Mouse (Mus musculus) hindbrain, embryonic 14.5 days (tissue): ENCODE data around the gene Kpna3. TPM values are rescaled to one million over a fixed set of nuclear protein-coding genes. Genes with fewer than 3 reads are reported as not detected.

ENCODE experiments used
- ATAC-seq: fragments of 200-750 bp; cut with Nextera tagmentation; 2 replicates; pipeline ENCODE4 v1.8.0; 2017; ENCODE audit warnings: moderate number of reproducible peaks, mild to moderate bottlenecking, moderate TSS enrichment, moderate library complexity; ENCODE audit not compliant: low FRiP score
- DNase-seq: peaks from one replicate; pipeline ENCODE4 v3.0.0-alpha.2; 2015; ENCODE audit warnings: low spot score
- H3K27ac ChIP-seq: fragments of 300-500 bp; sonication (generic); 2 replicates; pipeline ENCODE4 v1.5.1; 2014; ENCODE audit warnings: mild to moderate bottlenecking, moderate library complexity
- H3K27me3 ChIP-seq: fragments of 300-500 bp; sonication (generic); 2 replicates; pipeline ENCODE4 v1.6.1; 2014; ENCODE audit warnings: mild to moderate bottlenecking, low read length, mixed read lengths; ENCODE audit not compliant: control insufficient read depth, insufficient read depth
- H3K36me3 ChIP-seq: fragments of 300-500 bp; sonication (generic); replicated peaks from 2 replicates; pipeline ENCODE4 v1.6.1; 2014; ENCODE audit not compliant: control insufficient read depth, insufficient read depth
- H3K4me1 ChIP-seq: fragments of 300-500 bp; sonication (generic); replicated peaks from 2 replicates; pipeline ENCODE4 v1.6.1; 2014; ENCODE audit warnings: antibody characterized with exemption, low read length, mixed read lengths; ENCODE audit not compliant: control insufficient read depth, insufficient read depth
- H3K4me2 ChIP-seq: fragments of 300-500 bp; sonication (generic); replicated peaks from 2 replicates; pipeline ENCODE4 v1.6.1; 2014; ENCODE audit warnings: mild to moderate bottlenecking, moderate library complexity
- H3K4me3 ChIP-seq: fragments of 300-500 bp; sonication (generic); replicated peaks from 2 replicates; pipeline ENCODE4 v1.5.1; 2014; ENCODE audit warnings: mild to moderate bottlenecking, low read length
- H3K9ac ChIP-seq: fragments of 300-500 bp; sonication (generic); 2 replicates; pipeline ENCODE4 v1.6.1; 2014
- H3K9me3 ChIP-seq: fragments of 300-500 bp; sonication (generic); 2 replicates; pipeline ENCODE4 v1.6.1; 2016; ENCODE audit warnings: low read length; ENCODE audit not compliant: control insufficient read depth
- WGBS: fragments of 180-500 bp; shearing (Covaris S2); extraction: QIAGEN DNeasy Blood & Tissue Kit; methylation state at CpG from one replicate; pipeline ENCODE4 v1.1.7; 2014; 5-methylcytosine and 5-hydroxymethylcytosine counted together
- polyA plus RNA-seq: library from polyadenylated mRNA; unstranded; fragments of >200 nt; fragmentation: Nextera tagmentation; extraction: Ambion mirVana; gene quantifications from 2 replicates; pipeline ENCODE4 v1.2.1, GENCODE M21; 2014

Kpna3 gene
- polyA plus RNA-seq, 1 experiment from 2014 or later = 83.7 TPM

DNA sequence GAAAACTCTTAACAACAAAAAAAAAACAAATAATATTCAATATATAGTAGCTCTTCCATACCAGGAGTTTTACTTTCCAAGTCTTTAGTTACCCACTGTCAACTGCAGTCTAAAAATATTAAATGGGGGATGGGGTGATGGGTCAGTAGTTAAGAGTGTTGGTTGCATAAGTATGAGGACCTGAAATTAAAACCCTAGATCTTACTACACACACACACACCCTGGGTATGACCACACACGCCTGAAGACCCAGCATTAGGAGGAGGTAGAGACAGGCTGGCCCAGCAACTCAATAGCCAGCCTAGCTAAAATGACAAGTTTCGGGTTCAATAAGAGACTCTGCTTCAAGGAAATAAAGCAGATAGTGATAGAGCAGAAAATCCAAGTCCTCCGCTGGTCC is 32.6 kb downstream of the Kpna3 start:
- H3K4me1 ChIP-seq = no peaks in the 10 kb centered on the region
- ATAC-seq (no peak), DNase-seq (no peak)
- H3K4me3 ChIP-seq = no peak overlapping the region
- no peaks in the 10 kb centered on the region for H3K9me3 ChIP-seq
- WGBS = 99% methylated on average over 3 of the region's 3 CpGs
- peaks cover 3% of the 10 kb centered on the region for H3K36me3 ChIP-seq
- H3K27ac ChIP-seq = no peak overlapping the region
- no peaks in the 10 kb centered on the region for H3K27me3 ChIP-seq
- no peak overlapping the region for H3K9ac ChIP-seq
- H3K4me2 ChIP-seq = no peak overlapping the region

GRCm38 (mm10) chr14:61405761-61406160 is 33.9 kb downstream of the Kpna3 start:
- DNase-seq (no peak), ATAC-seq (no peak)
- Histone ChIP-seq H3K4me1 (no peaks in the 10 kb centered on the region), H3K4me2 (no peak overlapping the region), H3K4me3 (no peak overlapping the region), H3K36me3 (peaks cover 12% of the 10 kb centered on the region), H3K27ac (no peak overlapping the region), H3K9ac (no peak overlapping the region), H3K9me3 (no peaks in the 10 kb centered on the region), H3K27me3 (no peaks in the 10 kb centered on the region)

DNA sequence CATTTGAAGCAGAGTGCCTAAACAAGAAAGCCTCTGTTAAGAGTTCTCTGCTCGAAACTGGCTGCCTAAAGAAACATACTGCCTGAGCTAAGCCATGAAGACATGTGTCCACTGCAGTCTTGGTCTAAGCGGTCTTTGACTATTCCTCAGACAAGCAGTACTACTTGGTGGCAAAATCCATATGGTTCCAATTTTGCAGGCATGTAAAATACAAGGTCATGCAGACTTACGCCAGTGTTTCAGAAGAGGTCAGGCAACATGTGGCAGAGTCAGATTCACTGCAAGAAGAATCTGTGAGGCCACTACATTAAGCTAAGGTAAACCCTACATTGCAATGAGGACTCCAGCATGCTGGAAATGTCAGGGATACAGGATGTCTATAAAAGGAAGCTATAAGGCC is 34.7 kb downstream of the Kpna3 start:
- H3K4me2 ChIP-seq = no peak overlapping the region
- H3K9ac ChIP-seq = no peak overlapping the region
- no peaks in the 10 kb centered on the region for H3K9me3 ChIP-seq
- no peak overlapping the region for H3K4me3 ChIP-seq
- H3K27ac ChIP-seq = no peak overlapping the region
- DNase-seq (no peak), ATAC-seq (no peak)
- H3K27me3 ChIP-seq = no peaks in the 10 kb centered on the region
- peaks cover 18% of the 10 kb centered on the region for H3K36me3 ChIP-seq
- H3K4me1 ChIP-seq = no peaks in the 10 kb centered on the region
- 89% methylated on average over 3 of the region's 3 CpGs for WGBS

GRCm38 (mm10) chr14:61394745-61395144 is 44.9 kb downstream of the Kpna3 start:
- peaks cover 36% of the 10 kb centered on the region for H3K36me3 ChIP-seq
- ATAC-seq (no peak), DNase-seq (no peak)
- H3K27me3 ChIP-seq = no peaks in the 10 kb centered on the region
- H3K4me3 ChIP-seq = no peak overlapping the region
- no peak overlapping the region for H3K27ac ChIP-seq
- no peaks in the 10 kb centered on the region for H3K4me1 ChIP-seq
- H3K9me3 ChIP-seq = no peaks in the 10 kb centered on the region
- no peak overlapping the region for H3K4me2 ChIP-seq
- 82% methylated on average over 6 of the region's 6 CpGs for WGBS
- no peak overlapping the region for H3K9ac ChIP-seq

- ATAC-seq (no peak), DNase-seq (no peak)
- Histone ChIP-seq H3K9ac (no peak overlapping the region), H3K4me2 (no peak overlapping the region), H3K9me3 (no peaks in the 10 kb centered on the region), H3K27me3 (no peaks in the 10 kb centered on the region), H3K4me3 (no peak overlapping the region), H3K4me1 (no peaks in the 10 kb centered on the region), H3K27ac (no peak overlapping the region), H3K36me3 (peaks cover 37% of the 10 kb centered on the region)
- 89% methylated on average over 3 of the region's 3 CpGs for WGBS
These were observed 49.1 kb downstream of the Kpna3 start for GRCm38 (mm10) chr14:61390586-61390985.

DNA sequence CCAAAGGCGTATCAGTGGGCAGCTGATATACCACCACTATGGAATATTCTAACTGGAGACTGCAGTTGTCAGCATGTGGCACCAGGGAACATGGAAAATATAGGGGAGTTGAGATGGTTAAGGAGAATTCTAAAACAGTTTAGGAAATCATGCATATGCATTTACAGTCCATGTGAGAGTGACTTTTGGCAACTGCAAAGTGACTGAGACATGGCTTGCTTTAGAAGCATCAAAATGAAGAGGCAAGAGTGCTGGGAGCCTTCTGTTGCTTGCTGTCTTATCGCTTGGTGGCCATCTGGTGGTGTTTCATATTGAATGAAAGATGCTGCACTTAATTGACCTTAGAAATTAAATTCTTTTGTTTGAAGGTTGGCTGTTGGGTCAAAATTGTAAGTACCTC is 72.4 kb downstream of the Kpna3 start:
- no peak overlapping the region for H3K9ac ChIP-seq
- WGBS = 70% methylated on average over 2 of the region's 2 CpGs
- no peak overlapping the region for H3K4me3 ChIP-seq
- DNase-seq = no peak
- H3K4me2 ChIP-seq = no peak overlapping the region
- H3K27ac ChIP-seq = no peak overlapping the region
- H3K27me3 ChIP-seq = no peaks in the 10 kb centered on the region
- no peaks in the 10 kb centered on the region for H3K9me3 ChIP-seq
- H3K36me3 ChIP-seq = peaks cover 60% of the 10 kb centered on the region
- H3K4me1 ChIP-seq = no peaks in the 10 kb centered on the region
- no peak for ATAC-seq

- H3K27me3 ChIP-seq = no peaks in the 10 kb centered on the region
- no peak overlapping the region for H3K9ac ChIP-seq
- WGBS = 90% methylated on average over 3 of the region's 3 CpGs
- DNase-seq (no peak), ATAC-seq (no peak)
- H3K36me3 ChIP-seq = peaks cover 35% of the 10 kb centered on the region
- peaks cover 12% of the 10 kb centered on the region for H3K4me1 ChIP-seq
- no peak overlapping the region for H3K4me2 ChIP-seq
- no peak overlapping the region for H3K4me3 ChIP-seq
- no peak overlapping the region for H3K27ac ChIP-seq
- H3K9me3 ChIP-seq = no peaks in the 10 kb centered on the region
These were observed 75.0 kb downstream of the Kpna3 start for GRCm38 (mm10) chr14:61364656-61365055.

GRCm38 (mm10) chr14:61363734-61364133 is 75.9 kb downstream of the Kpna3 start:
- Histone ChIP-seq H3K27me3 (no peaks in the 10 kb centered on the region), H3K4me1 (peaks cover 19% of the 10 kb centered on the region), H3K27ac (no peak overlapping the region), H3K9ac (no peak overlapping the region), H3K36me3 (peaks cover 28% of the 10 kb centered on the region), H3K9me3 (no peaks in the 10 kb centered on the region), H3K4me3 (no peak overlapping the region), H3K4me2 (no peak overlapping the region)
- 95% methylated on average over 2 of the region's 2 CpGs for WGBS
- ATAC-seq (no peak), DNase-seq (no peak)

DNA sequence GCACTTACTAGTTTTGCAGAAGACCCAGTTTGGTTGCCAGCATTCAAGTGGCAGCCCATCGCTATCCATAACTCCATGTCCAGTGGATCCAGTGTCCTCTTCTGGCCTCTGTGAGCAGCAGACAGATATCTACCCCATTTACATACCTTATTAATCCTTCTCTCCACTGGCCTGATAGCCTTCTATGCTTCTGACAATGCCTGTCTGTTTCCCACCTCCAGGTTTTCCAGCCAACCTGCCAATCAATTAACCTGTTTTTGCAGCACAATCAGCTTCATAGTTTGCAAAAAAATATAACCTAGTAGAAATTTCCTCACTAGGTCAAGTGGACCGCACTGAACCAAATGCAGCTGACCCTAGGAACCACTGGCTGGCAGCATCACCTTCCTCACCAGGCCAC is 77.4 kb downstream of the Kpna3 start:
- Histone ChIP-seq H3K4me2 (no peak overlapping the region), H3K9ac (no peak overlapping the region), H3K27ac (no peak overlapping the region), H3K4me3 (no peak overlapping the region), H3K27me3 (no peaks in the 10 kb centered on the region), H3K36me3 (peaks cover 19% of the 10 kb centered on the region), H3K4me1 (peaks cover 19% of the 10 kb centered on the region), H3K9me3 (no peaks in the 10 kb centered on the region)
- 91% methylated on average over 2 of the region's 2 CpGs for WGBS
- ATAC-seq = no peak
- DNase-seq = no peak

GRCm38 (mm10) chr14:61360981-61361511 is 78.6 kb downstream of the Kpna3 start:
- peak overlapping the region; percentile 68 for H3K4me2 ChIP-seq
- ATAC-seq = no peak
- H3K4me3 ChIP-seq = no peak overlapping the region; the same call in 1 of the 2 replicates
- DNase-seq = no peak
- peaks cover 19% of the 10 kb centered on the region for H3K4me1 ChIP-seq
- peak overlapping the region; percentile 81 for H3K27ac ChIP-seq
- H3K27me3 ChIP-seq = no peaks in the 10 kb centered on the region
- no peaks in the 10 kb centered on the region for H3K9me3 ChIP-seq
- peaks cover 8% of the 10 kb centered on the region for H3K36me3 ChIP-seq
- peak overlapping the region; percentile 81 for H3K9ac ChIP-seq
- WGBS = 65% methylated on average over 3 of the region's 3 CpGs
